Mouse (Mus musculus) lung, postnatal 0 days (tissue): ENCODE measurements around the gene Kcna7.
"Not testable (repeated sequence)": the region's sequence is repeated elsewhere in the genome, so short reads cannot be mapped to it uniquely, and the experiment has no call there.

Experiments
- CTCF ChIP-seq: IDR thresholded peaks from 2 replicates; pipeline ENCODE4 v1.5.1; 2016; ENCODE audit warnings: antibody characterized with exemption, mild to moderate bottlenecking
- EP300 ChIP-seq: IDR thresholded peaks from 2 replicates; pipeline ENCODE4 v1.6.1; 2016; ENCODE audit warnings: antibody characterized with exemption, mild to moderate bottlenecking, control low read depth

- not testable (repeated sequence) for TF ChIP-seq CTCF, EP300
Observed at GRCm38 (mm10) chr7:45359081-45359480, 46.4 kb upstream of the Kcna7 start.
